Mouse (Mus musculus) thymus, adult 2 months (tissue): ENCODE results near the gene Rangap1.

Experiments
- CTCF ChIP-seq: fragments of 200-500 bp; IDR thresholded peaks from 2 replicates; pipeline ENCODE4 v1.5.1; 2012; ENCODE audit warnings: mild to moderate bottlenecking, control low read depth, low read length, moderate library complexity, borderline replicate concordance; ENCODE audit not compliant: control insufficient read depth, poor library complexity, insufficient read depth; ENCODE audit errors: extremely low read depth
- POLR2A ChIP-seq: fragments of 200-500 bp; IDR thresholded peaks from 2 replicates; pipeline ENCODE4 v1.6.1; 2012; ENCODE audit warnings: mild to moderate bottlenecking, low read length, control low read depth, moderate library complexity; ENCODE audit not compliant: control insufficient read depth, poor library complexity, insufficient read depth; ENCODE audit errors: extremely low read depth

- no peak for TF ChIP-seq CTCF
- TF ChIP-seq POLR2A: no peak
These were observed 4.4 kb upstream of the Rangap1 start for GRCm38 (mm10) chr15:81749742-81750141.
